In genomic region chr16:52094735-52095459, GRCm38 (mm10) we compare ENCODE assay signal across 9 mouse cellular contexts.
DNase-seq lines count a peak whose midpoint lies in the region; ATAC-seq lines count a peak whose summit lies in the region.
"Had no signal": no experiment of that assay in that cellular context is flagged by ENCODE, and none has a peak within 500 bp of the region (broad histone marks: within the 10 kb centered on the region; RNA-seq: fewer than 3 reads in every experiment).

No protein-coding gene starts in this region.

- H3K9me3 ChIP-seq in heart, embryonic 12.5 days (replicated peaks): no peaks in the 10 kb centered on the region
- H3K9me3 ChIP-seq: liver, embryonic 15.5 days had no signal

- H3K27ac ChIP-seq in heart, embryonic 12.5 days (ENCODE audit: poor library complexity, severe bottlenecking): peak overlapping the region; percentile 77
- H3K27ac ChIP-seq: liver, embryonic 15.5 days had no signal

- 72% methylated on average over 10 of the region's 10 CpGs for WGBS in heart, embryonic 12.5 days

- no peak overlapping the region for H3K4me3 ChIP-seq in heart, embryonic 12.5 days
- H3K4me3 ChIP-seq: liver, embryonic 15.5 days had no signal

- H3K4me2 ChIP-seq in heart, embryonic 12.5 days: no peak overlapping the region
- H3K4me2 ChIP-seq: liver, embryonic 15.5 days had no signal

- peaks cover 39% of the 10 kb centered on the region for H3K4me1 ChIP-seq in heart, embryonic 12.5 days (replicated peaks)

- H3K27me3 ChIP-seq in heart, embryonic 12.5 days (replicated peaks): no peaks in the 10 kb centered on the region
- H3K27me3 ChIP-seq: liver, embryonic 15.5 days had no signal

- peak; percentile 87 for DNase-seq in gastrocnemius, adult 18-20 months (ENCODE audit: low spot score)
- DNase-seq in gastrocnemius, postnatal 4 days (ENCODE audit: low spot score in 2 of 2): no peak
- DNase-seq in adrenal gland, postnatal 10 days: peak; percentile 68
- peak; percentile 19 to 49 for DNase-seq in monocyte, adult 2 months (ENCODE audit: low read depth in 1 of 2, low spot score in 2 of 2)
- no peak for DNase-seq in frontal cortex, postnatal 14 days (ENCODE audit: low spot score in 2 of 2)
- DNase-seq in right cerebral cortex, postnatal 25 days: no peak
- no peak for DNase-seq in thymus, adult 18-20 months

- H3K36me3 ChIP-seq in heart, embryonic 12.5 days: peaks cover 5% of the 10 kb centered on the region; the same call in 1 of the 2 replicates
- H3K36me3 ChIP-seq: liver, embryonic 15.5 days had no signal

- ATAC-seq in heart, embryonic 12.5 days (ENCODE audit: insufficient number of reproducible peaks, low FRiP score): no peak

- H3K9ac ChIP-seq in heart, embryonic 12.5 days: no peak overlapping the region
- H3K9ac ChIP-seq: liver, embryonic 15.5 days had no signal

Comparison
In these comparisons a context has a peak if more than half of its experiments do, and no peak if none do; other contexts are left out.
1. DNase-seq: peak in gastrocnemius, adult 18-20 months (single experiment), adrenal gland, postnatal 10 days (single experiment) and monocyte, adult 2 months (2 of 2); none in gastrocnemius, postnatal 4 days (0 of 2), frontal cortex, postnatal 14 days (0 of 2), right cerebral cortex, postnatal 25 days (single experiment) and thymus, adult 18-20 months (0 of 2).